Mouse (Mus musculus) intestine, postnatal 0 days (tissue): Measurements from ENCODE around the gene Secisbp2l. TPM values are rescaled to one million over a fixed set of nuclear protein-coding genes. Genes with fewer than 3 reads are reported as not detected.

Source experiments
- ATAC-seq: fragments of 200-750 bp; cut with Nextera tagmentation; 2 replicates; pipeline ENCODE4 v1.8.0; 2017; ENCODE audit warnings: mild to moderate bottlenecking, moderate TSS enrichment, moderate library complexity
- H3K27ac ChIP-seq: fragments of 300-500 bp; sonication (generic); 2 replicates; pipeline ENCODE4 v1.5.1; 2014; ENCODE audit warnings: mild to moderate bottlenecking, low read depth, low read length, moderate library complexity
- H3K27me3 ChIP-seq: fragments of 300-500 bp; sonication (generic); replicated peaks from 2 replicates; pipeline ENCODE4 v1.6.1; 2014; ENCODE audit warnings: low read length, mixed read lengths; ENCODE audit not compliant: control insufficient read depth, insufficient read depth
- H3K36me3 ChIP-seq: fragments of 300-500 bp; sonication (generic); 2 replicates; pipeline ENCODE4 v1.6.1; 2014; ENCODE audit warnings: mild to moderate bottlenecking, moderate library complexity; ENCODE audit not compliant: control insufficient read depth, insufficient read depth
- H3K4me1 ChIP-seq: fragments of 300-500 bp; sonication (generic); replicated peaks from 2 replicates; pipeline ENCODE4 v1.6.1; 2014; ENCODE audit warnings: antibody characterized with exemption, low read length, mixed read lengths; ENCODE audit not compliant: control insufficient read depth, insufficient read depth
- H3K4me2 ChIP-seq: fragments of 300-500 bp; sonication (generic); replicated peaks from 2 replicates; pipeline ENCODE4 v1.6.1; 2014; ENCODE audit warnings: low read depth, mild to moderate bottlenecking, moderate library complexity
- H3K4me3 ChIP-seq: fragments of 300-500 bp; sonication (generic); 2 replicates; pipeline ENCODE4 v1.5.1; 2014; ENCODE audit warnings: low read depth, low read length
- H3K9ac ChIP-seq: fragments of 300-500 bp; sonication (generic); 2 replicates; pipeline ENCODE4 v1.6.1; 2014; ENCODE audit warnings: mild to moderate bottlenecking, low read depth, low read length
- H3K9me3 ChIP-seq: fragments of 300-500 bp; sonication (generic); 2 replicates; pipeline ENCODE4 v1.6.1; 2016; ENCODE audit warnings: mixed run types; ENCODE audit not compliant: control insufficient read depth
- CTCF ChIP-seq: sonication (generic); IDR thresholded peaks from 2 replicates; pipeline ENCODE4 v1.5.1; 2016; ENCODE audit warnings: low read depth, mild to moderate bottlenecking, control low read depth, antibody characterized with exemption, moderate library complexity
- WGBS: fragments of 180-500 bp; shearing (Covaris S2); extraction: QIAGEN DNeasy Blood & Tissue Kit; methylation state at CpG from one replicate; pipeline ENCODE4 v1.1.7; 2014; 5-methylcytosine and 5-hydroxymethylcytosine counted together
- polyA plus RNA-seq: library from polyadenylated mRNA; unstranded; fragments of >200 nt; fragmentation: Nextera tagmentation; extraction: Ambion mirVana; gene quantifications from 2 replicates; pipeline ENCODE4 v1.2.1, GENCODE M21; 2015

The Secisbp2l gene
- polyA plus RNA-seq, 1 experiment from 2014 or later, result 14.4 TPM

DNA sequence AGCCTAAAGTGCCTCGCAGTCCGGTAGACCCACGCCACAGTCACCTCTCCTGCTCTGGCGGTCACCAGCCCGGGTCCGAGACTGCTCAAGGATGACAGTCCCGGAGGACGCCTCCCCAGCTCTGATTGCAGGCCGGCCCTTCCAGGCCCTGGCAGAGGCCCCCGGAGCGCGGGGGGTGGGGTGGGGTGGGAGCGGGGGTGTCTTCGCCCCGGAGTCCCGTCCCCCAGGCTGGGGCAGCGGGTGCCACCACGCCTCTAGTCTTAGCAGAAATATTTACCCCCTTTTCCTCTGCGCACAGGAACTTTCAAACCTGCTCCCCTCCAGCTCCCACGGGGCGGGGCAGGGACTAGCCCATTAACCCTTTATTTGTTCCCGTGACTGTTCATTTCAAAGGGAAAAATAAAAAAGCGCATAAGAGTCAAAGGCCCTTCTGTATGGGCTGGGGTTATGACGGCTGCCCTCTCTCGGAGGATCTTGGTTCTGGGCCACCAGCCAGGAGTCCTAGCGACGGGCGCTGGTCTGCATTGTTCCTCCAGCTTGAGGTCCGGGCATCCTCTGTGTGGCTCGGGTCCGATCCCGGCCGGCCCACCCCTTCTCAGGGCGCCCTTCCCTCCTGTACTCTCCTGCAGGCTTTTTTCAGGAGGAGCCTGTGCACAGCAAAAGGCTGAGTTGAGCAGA is 59.1 kb downstream of the Secisbp2l start:
- H3K4me1 ChIP-seq, result peaks cover 3% of the 10 kb centered on the region; the same call in 1 of the 2 replicates
- no peaks in the 10 kb centered on the region for H3K36me3 ChIP-seq
- peak; percentile 52 for TF ChIP-seq CTCF
- H3K9me3 ChIP-seq, result no peaks in the 10 kb centered on the region
- peaks cover 21% of the 10 kb centered on the region for H3K27me3 ChIP-seq
- H3K4me3 ChIP-seq, result peak overlapping the region; percentile 46
- peak; percentile 53 for ATAC-seq
- no peak overlapping the region for H3K27ac ChIP-seq
- WGBS, result 1% methylated on average over 34 of the region's 34 CpGs
- H3K4me2 ChIP-seq, result peak overlapping the region; percentile 95
- no peak overlapping the region for H3K9ac ChIP-seq

DNA sequence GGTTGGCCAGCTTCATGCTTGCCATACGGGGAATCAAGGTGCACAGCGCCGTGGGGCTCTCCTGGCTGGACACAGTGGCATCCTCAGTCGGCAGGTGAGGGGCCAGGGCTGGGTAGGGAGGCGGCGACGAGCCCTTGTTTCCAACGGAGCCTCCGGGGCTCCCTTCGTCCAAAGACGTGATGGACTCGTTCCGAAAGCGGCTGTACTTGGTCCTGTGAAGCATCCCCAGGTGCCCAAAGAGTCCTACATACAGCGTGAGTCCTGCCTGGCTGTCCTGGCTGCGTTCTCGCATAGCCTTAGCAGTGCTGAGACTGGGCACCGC is 59.6 kb downstream of the Secisbp2l start:
- H3K4me3 ChIP-seq, result peak overlapping the region; percentile 46
- no peak for ATAC-seq
- WGBS, result 2% methylated on average over 18 of the region's 18 CpGs

DNA sequence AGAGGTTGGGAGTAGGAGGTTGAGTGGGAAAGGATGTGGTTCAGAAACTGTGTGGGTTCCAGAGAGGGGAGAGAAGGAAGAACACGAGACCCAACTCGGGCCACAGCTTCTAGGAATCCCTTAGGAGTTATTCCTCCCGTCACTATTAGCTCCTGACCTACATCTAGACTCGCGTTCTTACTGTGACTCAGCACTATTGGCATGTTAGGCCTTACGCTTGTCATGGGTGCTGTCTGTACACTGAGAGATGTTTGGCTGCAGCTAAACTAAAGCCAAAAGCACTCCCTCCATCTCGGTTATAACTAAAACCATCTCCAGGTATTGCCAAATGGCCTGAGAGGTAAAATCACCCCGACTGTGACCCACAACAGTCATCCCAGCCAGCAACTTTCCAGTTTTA is 66.1 kb downstream of the Secisbp2l start:
- no peaks in the 10 kb centered on the region for H3K27me3 ChIP-seq
- H3K4me2 ChIP-seq, result no peak overlapping the region
- ATAC-seq, result no peak
- no peak for TF ChIP-seq CTCF
- no peaks in the 10 kb centered on the region for H3K4me1 ChIP-seq
- 81% methylated on average over 8 of the region's 8 CpGs for WGBS
- H3K36me3 ChIP-seq, result no peaks in the 10 kb centered on the region
- H3K9ac ChIP-seq, result no peak overlapping the region
- no peaks in the 10 kb centered on the region for H3K9me3 ChIP-seq
- no peak overlapping the region for H3K4me3 ChIP-seq
- no peak overlapping the region for H3K27ac ChIP-seq

More for the DNA sequence above, 59.6 kb downstream of the Secisbp2l start:
- H3K27me3 ChIP-seq, result peaks cover 21% of the 10 kb centered on the region
- peak overlapping the region; percentile 95 for H3K4me2 ChIP-seq
- no peak for TF ChIP-seq CTCF
- no peak overlapping the region for H3K27ac ChIP-seq
- H3K36me3 ChIP-seq, result no peaks in the 10 kb centered on the region
- no peaks in the 10 kb centered on the region for H3K9me3 ChIP-seq
- no peak overlapping the region for H3K9ac ChIP-seq
- H3K4me1 ChIP-seq, result peaks cover 3% of the 10 kb centered on the region; the same call in 1 of the 2 replicates

DNA sequence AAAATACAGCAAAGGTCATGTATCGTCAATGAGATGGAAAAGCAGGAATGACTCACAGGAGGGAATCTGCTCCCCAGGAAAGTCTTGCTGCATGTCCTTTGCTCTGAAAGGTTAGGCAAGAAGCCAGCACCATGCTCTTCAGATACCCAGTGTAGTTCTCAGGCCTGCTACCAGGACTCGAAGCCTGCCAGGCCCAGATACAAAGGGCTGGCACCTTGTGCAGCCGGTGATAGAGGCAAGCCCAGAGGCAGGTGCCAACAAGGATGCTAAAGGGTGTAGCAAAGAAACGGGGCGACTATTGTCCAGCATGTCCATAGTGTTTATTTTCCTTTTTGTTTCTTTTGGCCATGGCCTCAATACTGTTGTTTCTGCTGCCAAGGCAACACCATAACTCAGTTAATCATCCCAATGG is 76.2 kb downstream of the Secisbp2l start:
- H3K4me3 ChIP-seq, result no peak overlapping the region
- H3K36me3 ChIP-seq, result no peaks in the 10 kb centered on the region
- H3K9ac ChIP-seq, result no peak overlapping the region
- ATAC-seq, result no peak
- no peak for TF ChIP-seq CTCF
- H3K4me1 ChIP-seq, result no peaks in the 10 kb centered on the region
- no peak overlapping the region for H3K27ac ChIP-seq
- H3K27me3 ChIP-seq, result no peaks in the 10 kb centered on the region
- no peak overlapping the region for H3K4me2 ChIP-seq
- H3K9me3 ChIP-seq, result no peaks in the 10 kb centered on the region
- 60% methylated on average over 5 of the region's 5 CpGs for WGBS

DNA sequence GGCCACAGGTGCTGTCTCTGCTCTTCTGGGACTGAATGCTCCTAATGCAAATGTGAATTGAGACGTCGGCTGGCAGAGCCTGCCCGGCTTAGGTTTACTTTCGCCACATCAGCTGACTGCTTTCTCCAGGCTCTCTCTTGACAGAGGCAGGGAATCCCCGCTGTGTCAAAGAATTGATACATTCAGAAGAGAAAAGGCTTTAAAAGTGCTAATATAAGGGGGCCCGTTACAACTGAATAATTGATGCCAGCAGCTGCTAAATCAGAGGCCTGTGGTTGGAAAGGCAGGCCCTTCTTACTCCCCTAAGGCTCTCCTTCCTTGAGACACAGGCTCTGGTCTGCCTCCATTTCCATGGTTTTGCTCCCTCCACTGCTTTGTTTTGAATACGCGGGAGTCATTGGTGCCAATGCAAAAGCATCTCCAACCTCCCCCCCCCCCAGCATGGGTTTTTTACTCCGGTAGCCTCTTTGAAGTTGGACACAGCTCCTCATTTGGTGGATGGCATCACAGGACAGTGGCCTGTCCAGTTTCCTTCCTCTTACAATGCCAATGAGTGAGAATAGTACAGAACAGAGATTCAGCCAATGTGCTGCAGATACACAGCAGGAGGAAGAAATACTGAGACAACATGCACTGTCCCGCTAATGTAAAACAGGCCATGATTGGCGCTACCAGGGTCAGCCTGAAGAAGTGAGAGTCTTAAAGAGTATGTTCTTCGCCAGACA is 77.6 kb downstream of the Secisbp2l start:
- ATAC-seq, result no peak
- no peak overlapping the region for H3K9ac ChIP-seq
- H3K4me3 ChIP-seq, result no peak overlapping the region
- H3K27me3 ChIP-seq, result no peaks in the 10 kb centered on the region
- no peak overlapping the region for H3K27ac ChIP-seq
- H3K9me3 ChIP-seq, result no peaks in the 10 kb centered on the region
- no peaks in the 10 kb centered on the region for H3K36me3 ChIP-seq
- no peak overlapping the region for H3K4me2 ChIP-seq
- TF ChIP-seq CTCF, result no peak
- 68% methylated on average over 12 of the region's 12 CpGs for WGBS
- H3K4me1 ChIP-seq, result no peaks in the 10 kb centered on the region

DNA sequence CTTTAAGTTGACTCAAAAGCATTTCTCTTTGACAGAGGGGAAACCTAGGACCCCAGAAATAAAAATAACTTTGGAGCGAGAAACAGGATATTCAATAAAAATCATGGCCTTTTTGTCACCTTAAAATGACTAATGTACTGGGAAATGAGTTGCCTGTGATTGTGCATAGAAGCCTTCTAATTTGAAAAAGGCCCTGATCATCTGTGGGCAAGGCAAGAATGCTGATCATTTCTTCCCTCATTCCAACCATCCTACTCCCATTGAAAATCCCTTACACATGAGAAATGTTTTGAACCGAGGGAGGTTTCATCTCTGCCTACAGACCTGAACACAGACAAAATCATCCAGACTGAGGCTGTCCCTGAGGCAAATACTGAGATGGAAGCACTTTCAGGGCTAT is 79.8 kb downstream of the Secisbp2l start:
- TF ChIP-seq CTCF, result no peak
- whole genome bisulfite sequencing, result 86% methylated on average over 2 of the region's 2 CpGs
- Histone ChIP-seq H3K4me2 (no peak overlapping the region), H3K27me3 (no peaks in the 10 kb centered on the region), H3K27ac (no peak overlapping the region), H3K9me3 (no peaks in the 10 kb centered on the region), H3K4me1 (no peaks in the 10 kb centered on the region), H3K36me3 (no peaks in the 10 kb centered on the region), H3K4me3 (no peak overlapping the region), H3K9ac (no peak overlapping the region)
- no peak for ATAC-seq
